Mouse (Mus musculus) thymus, postnatal 36 days (tissue): ENCODE results near the gene Capzb.
A peak's percentile ranks its signal among the peaks of the same experiment; 100 is the strongest.

ENCODE experiments used
- DNase-seq, 2 experiments: peaks; one replicate each; pipeline ENCODE4 v3.0.0; 2022; ENCODE audit warnings: mixed read lengths in 2 of 2

The Capzb gene

DNA sequence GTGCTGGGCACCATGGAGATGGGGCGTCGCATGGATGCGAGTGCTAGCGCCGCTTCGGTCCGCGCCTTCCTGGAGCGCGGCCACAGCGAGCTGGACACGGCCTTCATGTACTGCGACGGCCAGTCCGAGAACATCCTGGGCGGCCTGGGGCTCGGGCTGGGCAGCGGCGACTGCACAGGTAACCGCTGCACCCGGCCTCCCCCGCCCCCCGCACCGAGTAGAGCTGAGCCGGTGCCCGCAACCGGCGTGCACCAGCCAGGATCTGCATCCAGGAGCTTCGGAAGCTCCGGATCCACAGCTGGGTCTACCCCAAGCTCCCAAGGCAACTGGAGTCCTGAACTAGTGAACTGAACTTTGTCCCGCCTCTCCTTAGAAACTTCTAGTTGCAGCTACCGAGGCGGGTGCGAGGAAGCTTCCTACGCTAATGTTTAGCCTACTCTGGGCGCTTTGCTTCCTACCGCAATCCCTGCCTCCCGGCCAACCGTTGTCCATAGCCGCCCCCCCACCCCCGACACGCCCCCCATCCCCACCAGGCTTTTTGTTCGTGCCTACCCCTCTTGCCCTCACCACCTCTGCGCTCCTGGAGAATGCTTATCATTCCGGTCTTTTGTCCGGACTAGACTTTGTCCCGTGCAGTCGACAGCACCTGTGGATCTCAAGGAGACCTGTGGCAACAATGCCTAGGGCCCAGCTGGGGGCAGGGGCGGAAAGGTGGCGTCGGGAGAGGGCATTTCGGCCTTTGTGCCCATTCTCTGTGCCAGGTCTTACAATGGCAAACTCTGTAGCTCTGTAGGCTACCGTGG is 118.4 kb downstream of the Capzb start:
- no peak for DNase-seq

DNA sequence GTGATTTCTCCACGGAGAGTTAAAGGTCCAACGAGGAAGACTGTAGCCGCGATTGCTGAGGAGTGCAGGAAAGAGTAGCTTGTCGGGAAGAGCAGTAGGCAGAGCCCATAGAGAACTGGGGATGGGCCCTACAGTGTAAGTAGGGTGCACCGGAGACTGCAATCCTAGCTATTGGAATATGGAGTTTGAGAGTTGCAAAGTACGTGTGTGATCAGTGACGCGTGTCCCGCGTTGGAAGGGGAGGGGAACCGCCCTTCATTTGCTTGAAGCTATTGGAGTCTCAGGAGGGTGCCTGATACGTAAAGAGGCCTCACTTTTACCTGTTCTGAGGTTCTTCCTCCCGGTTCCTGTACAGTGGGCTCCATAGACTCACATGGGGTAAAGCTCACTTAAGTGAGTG is 119.0 kb downstream of the Capzb start:
- DNase-seq, result no peak

DNA sequence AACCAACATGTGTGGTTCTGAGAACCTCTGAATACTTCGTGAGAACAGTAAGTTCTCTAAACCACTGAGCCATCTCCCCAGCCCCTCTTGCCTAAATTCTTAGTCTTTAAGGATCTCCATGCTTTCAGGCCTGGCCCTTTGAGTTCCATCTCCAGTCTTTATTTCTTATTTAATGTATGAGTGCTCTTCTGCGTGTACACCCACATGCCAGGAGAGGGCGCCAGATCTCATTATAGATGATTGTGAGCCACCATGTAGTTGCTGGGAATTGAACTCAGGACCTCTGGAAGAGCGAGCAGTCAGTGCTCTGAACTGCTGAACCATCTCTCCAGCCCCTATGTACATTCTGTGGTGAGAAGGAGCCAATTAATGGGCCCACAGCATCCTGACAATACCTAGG is 119.9 kb downstream of the Capzb start:
- DNase-seq, result peak; percentile 45 to 55

DNA sequence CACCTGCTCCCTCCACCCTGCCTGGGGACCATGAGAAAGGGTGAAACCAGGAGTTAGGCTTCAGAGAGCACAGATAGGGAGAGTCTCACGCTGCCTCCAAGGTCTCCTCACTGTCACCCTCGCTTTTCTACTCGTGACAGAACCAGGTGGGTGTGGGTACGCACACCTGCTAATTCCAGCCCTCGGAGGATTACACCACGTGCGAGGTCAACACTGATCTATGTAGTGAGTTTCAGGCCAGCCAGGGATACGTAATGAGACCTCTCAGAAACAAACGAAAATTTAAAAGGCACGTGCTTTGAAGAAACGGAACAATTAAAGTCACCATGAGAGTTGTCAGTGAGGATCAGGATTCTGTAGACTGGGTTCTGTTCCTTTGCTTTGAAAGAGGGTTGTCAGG is 125.8 kb downstream of the Capzb start:
- DNase-seq, result no peak

DNA sequence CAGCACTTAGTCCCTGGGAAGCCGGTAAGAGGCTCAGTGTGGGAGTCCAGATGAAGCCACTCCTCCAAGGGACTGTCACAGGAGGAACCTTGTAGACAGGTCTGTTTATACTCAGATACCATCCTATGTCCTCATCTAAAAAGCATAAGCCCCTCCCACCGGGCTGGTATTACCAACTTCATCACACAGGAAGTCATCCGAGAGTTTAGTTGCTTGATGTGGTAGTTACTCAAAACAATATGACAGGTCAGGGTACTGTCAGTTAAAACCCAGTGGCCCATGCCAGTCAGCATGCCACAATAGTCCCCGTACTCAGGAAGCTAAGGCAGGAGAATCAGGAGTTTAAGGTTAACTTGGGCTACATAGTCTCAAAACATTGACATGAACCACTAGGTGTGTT is 127.0 kb downstream of the Capzb start:
- DNase-seq, result no peak

DNA sequence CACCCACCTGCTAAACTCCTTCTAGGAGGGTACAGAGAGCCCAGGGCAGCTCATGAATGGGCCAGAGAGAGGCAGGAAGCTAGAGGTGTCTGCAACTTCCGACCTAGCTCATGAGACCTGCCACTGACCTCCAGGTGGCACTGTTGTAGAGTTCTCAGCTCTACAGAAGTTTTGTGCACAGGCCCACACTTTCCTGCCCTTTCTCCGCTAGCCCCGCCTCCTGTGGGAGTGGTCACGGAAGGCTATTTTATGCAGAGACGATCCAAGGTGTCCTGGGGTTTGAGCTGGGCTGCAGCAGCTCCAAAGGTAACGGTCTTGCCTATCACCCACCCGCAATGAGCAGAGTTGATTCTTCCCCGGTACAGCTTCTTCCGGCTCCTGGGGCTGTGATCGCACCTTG is 137.9 kb downstream of the Capzb start:
- peak; percentile 83 to 86 for DNase-seq

DNA sequence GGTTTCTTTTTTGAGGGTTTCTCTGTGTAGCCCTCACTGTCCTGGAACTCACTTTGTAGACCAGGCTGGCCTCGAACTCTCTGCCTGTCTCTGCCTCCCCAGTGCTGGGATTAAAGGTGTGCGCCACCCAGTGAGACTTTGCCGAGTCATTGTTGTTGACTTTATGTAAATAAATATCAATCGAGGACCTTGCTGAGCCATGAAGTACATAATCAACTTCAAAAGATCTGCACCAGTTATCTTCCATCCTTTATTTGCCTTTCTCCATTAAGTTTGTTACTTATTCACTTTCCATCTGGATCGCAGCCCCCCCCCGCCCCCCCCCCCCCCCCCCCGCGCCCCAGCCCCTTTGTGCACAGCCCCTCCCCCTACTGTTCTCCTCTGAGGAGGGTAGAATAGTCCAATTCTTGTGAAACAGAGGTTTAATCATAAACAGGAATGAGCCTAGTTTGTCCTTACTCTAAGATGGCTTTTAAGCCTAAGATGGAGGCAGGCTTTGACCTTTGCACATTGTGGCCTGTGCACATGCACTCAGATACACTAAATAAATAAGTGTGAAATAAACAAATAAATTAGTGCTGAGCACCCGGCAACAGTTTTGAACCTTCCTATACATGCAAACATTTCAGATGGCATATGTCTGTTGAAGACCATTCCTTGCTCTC is 142.1 kb downstream of the Capzb start:
- DNase-seq, result no peak

DNA sequence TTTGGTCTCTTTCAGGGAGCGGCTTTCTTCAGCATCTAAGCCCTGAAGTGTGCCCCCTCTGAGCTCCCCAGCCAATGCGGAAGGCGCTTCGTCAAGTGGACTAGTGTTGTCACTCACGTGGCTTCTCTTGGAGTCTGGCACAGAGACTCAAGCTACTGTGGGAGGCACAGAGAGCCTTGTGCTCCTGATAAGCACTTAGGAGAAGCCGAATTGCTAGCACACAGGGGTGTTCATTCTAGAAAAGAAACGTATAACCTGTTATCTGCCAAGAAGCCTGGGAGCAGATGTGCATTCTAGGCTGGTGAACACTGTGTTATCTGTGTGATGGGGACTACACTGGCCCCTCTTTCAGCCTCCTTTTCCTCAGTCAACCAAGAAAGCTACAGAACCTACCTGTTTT is 142.8 kb downstream of the Capzb start:
- DNase-seq, result no peak

DNA sequence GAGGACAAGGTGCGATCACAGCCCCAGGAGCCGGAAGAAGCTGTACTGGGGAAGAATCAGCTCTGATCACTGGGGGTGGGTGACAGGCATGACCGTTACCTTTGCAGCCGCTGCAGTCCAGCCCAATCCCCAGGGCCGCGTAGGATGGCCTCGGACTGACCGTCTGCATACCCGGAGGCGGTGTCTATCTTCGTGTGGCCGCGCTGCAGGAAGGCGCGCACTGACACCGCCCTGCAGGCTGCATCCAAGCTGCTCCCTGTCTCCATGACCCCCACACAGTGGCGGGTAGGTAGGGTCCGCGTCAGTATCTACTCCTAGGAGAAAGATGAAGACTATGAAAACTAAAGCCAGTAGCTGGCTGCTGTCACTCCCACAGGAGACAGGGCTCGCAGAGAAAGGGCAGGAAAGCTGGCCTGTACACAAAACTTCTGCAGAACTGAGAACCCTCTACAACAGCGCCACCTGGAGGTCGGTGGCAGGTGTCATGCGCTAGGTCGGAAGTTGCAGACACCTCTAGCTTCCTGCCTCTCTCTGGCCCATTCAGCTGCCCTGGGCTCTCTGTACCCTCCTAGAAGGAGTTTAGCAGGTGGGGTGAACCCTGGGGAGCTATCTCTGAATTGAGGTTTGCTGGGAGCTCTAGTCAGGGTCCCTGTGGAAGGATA is 144.3 kb downstream of the Capzb start:
- peak; percentile 78 to 80 for DNase-seq

DNA sequence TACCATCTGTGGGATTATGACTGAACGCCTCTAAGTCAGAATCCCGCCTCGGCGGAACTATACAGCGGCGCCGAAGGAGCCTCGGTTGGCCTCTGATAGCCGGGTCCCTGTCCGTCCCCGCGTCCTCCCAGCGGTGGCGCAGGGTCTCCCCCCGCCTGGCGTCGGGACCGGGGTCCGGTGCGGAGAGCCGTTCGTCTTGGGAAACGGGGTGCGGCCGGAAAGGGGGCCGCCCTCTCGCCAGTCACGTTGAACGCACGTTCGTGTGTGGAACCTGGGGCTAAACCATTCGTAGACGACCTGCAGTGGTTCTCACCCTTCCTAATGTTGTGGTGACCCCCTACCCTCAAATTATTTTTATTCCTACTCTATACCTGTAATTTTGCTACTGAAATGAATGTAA is 145.4 kb downstream of the Capzb start:
- DNase-seq, result no peak

DNA sequence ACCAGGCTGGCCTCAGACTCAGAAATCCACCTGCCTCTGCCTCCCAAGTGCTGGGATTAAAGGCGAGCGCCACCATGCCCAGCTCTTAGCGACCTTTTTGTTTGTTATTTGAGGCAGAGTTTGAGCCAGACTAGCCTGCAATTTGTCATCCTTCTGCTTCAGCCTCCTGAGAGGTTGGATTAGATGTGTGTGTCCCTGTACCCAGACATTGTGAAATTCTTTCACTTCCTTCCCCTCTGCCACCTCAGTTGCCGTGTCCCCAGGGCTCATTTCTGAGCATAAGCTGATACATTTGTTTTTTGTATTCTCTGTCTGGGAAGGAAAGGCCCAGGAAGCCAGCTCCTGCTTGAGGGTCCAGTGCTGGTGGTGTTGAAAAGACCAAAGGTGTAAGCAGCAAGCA is 148.1 kb downstream of the Capzb start:
- no peak for DNase-seq
